Mouse (Mus musculus) kidney, adult 2 months (tissue): ENCODE measurements around the gene Serpinh1.

Experiments
- CTCF ChIP-seq: fragments of 200-500 bp; conservative IDR thresholded peaks from 2 replicates; pipeline ENCODE4 v1.5.1; 2011; ENCODE audit warnings: low read depth, mild to moderate bottlenecking, control low read depth, low read length, moderate library complexity, mixed read lengths; ENCODE audit not compliant: insufficient read depth, insufficient read length
- POLR2A ChIP-seq: fragments of 200-500 bp; IDR thresholded peaks from one replicate; pipeline ENCODE4 v1.6.1; 2011; ENCODE audit warnings: low read depth, low read length, control low read depth

GRCm38 (mm10) chr7:99320524-99320923 is 32.5 kb downstream of the Serpinh1 start:
- TF ChIP-seq CTCF: no peak
- TF ChIP-seq POLR2A: no peak
